Mouse (Mus musculus) stomach, embryonic 14.5 days (tissue): ENCODE measurements around the gene Tnfsf11. TPM values are rescaled to one million over a fixed set of nuclear protein-coding genes. Genes with fewer than 3 reads are reported as not detected.

Source experiments
- ATAC-seq: fragments of 200-750 bp; cut with Nextera tagmentation; 2 replicates; pipeline ENCODE4 v1.8.0; 2017; ENCODE audit warnings: low read depth, moderate TSS enrichment; ENCODE audit not compliant: insufficient number of reproducible peaks, insufficient read depth, low FRiP score
- H3K27ac ChIP-seq: fragments of 300-500 bp; sonication (generic); 2 replicates; pipeline ENCODE4 v1.5.1; 2014; ENCODE audit warnings: mild to moderate bottlenecking, low read length, moderate library complexity, mixed read lengths
- H3K27me3 ChIP-seq: fragments of 300-500 bp; sonication (generic); 2 replicates; pipeline ENCODE4 v1.6.1; 2014; ENCODE audit warnings: low read length, control low read depth, mixed read lengths; ENCODE audit not compliant: control insufficient read depth, insufficient read depth
- H3K36me3 ChIP-seq: fragments of 300-500 bp; sonication (generic); 2 replicates; pipeline ENCODE4 v1.6.1; 2014; ENCODE audit warnings: mild to moderate bottlenecking, control low read depth, low read length, moderate library complexity, mixed read lengths; ENCODE audit not compliant: control insufficient read depth, insufficient read depth
- H3K4me1 ChIP-seq: fragments of 300-500 bp; sonication (generic); 2 replicates; pipeline ENCODE4 v1.6.1; 2014; ENCODE audit warnings: low read length, control low read depth, mixed read lengths; ENCODE audit not compliant: control insufficient read depth, insufficient read depth
- H3K4me2 ChIP-seq: fragments of 300-500 bp; sonication (generic); replicated peaks from 2 replicates; pipeline ENCODE4 v1.6.1; 2014; ENCODE audit warnings: low read depth, low read length, control low read depth
- H3K4me3 ChIP-seq: fragments of 300-500 bp; sonication (generic); 2 replicates; pipeline ENCODE4 v1.5.1; 2014; ENCODE audit warnings: low read depth, low read length, control low read depth
- H3K9ac ChIP-seq: fragments of 300-500 bp; sonication (generic); replicated peaks from 2 replicates; pipeline ENCODE4 v1.6.1; 2014; ENCODE audit warnings: low read depth, mild to moderate bottlenecking, control low read depth, low read length, moderate library complexity, mixed read lengths
- H3K9me3 ChIP-seq: fragments of 300-500 bp; sonication (generic); 2 replicates; pipeline ENCODE4 v1.6.1; 2016; ENCODE audit warnings: low read depth, low read length, control low read depth; ENCODE audit not compliant: control insufficient read depth
- WGBS: fragments of 180-500 bp; shearing (Covaris S2); extraction: QIAGEN DNeasy Blood & Tissue Kit; methylation state at CpG from one replicate; pipeline ENCODE4 v1.1.7; 2014; 5-methylcytosine and 5-hydroxymethylcytosine counted together
- polyA plus RNA-seq: library from polyadenylated mRNA; unstranded; fragments of >200 nt; fragmentation: Nextera tagmentation; extraction: Ambion mirVana; gene quantifications from 2 replicates; pipeline ENCODE4 v1.2.1, GENCODE M21; 2014

The Tnfsf11 gene
- polyA plus RNA-seq, 1 experiment from 2014 or later = 0.25 TPM

GRCm38 (mm10) chr14:78282490-78282889 lies 25.4 kb downstream of the Tnfsf11 start:
- Histone ChIP-seq H3K27ac (no peak overlapping the region), H3K9me3 (no peaks in the 10 kb centered on the region), H3K4me2 (no peak overlapping the region), H3K4me1 (no peaks in the 10 kb centered on the region), H3K4me3 (no peak overlapping the region), H3K36me3 (no peaks in the 10 kb centered on the region), H3K27me3 (no peaks in the 10 kb centered on the region), H3K9ac (no peak overlapping the region)
- ATAC-seq = no peak
- WGBS = 75% methylated on average over 11 of the region's 11 CpGs

GRCm38 (mm10) chr14:78276395-78276930 lies 31.4 kb downstream of the Tnfsf11 start:
- no peak overlapping the region for H3K27ac ChIP-seq
- H3K27me3 ChIP-seq = no peaks in the 10 kb centered on the region
- no peak overlapping the region for H3K4me2 ChIP-seq
- H3K4me1 ChIP-seq = no peaks in the 10 kb centered on the region
- H3K9ac ChIP-seq = no peak overlapping the region
- H3K36me3 ChIP-seq = no peaks in the 10 kb centered on the region
- H3K9me3 ChIP-seq = no peaks in the 10 kb centered on the region
- no peak overlapping the region for H3K4me3 ChIP-seq
- ATAC-seq = no peak
- WGBS = 61% methylated on average over 18 of the region's 18 CpGs

GRCm38 (mm10) chr14:78274851-78275250 lies 33.0 kb downstream of the Tnfsf11 start:
- no peaks in the 10 kb centered on the region for H3K27me3 ChIP-seq
- WGBS = 89% methylated on average over 5 of the region's 5 CpGs
- no peak overlapping the region for H3K27ac ChIP-seq
- H3K4me3 ChIP-seq = no peak overlapping the region
- H3K36me3 ChIP-seq = no peaks in the 10 kb centered on the region
- no peak overlapping the region for H3K4me2 ChIP-seq
- no peaks in the 10 kb centered on the region for H3K4me1 ChIP-seq
- no peak for ATAC-seq
- no peaks in the 10 kb centered on the region for H3K9me3 ChIP-seq
- no peak overlapping the region for H3K9ac ChIP-seq

GRCm38 (mm10) chr14:78274146-78274545 lies 33.7 kb downstream of the Tnfsf11 start:
- Histone ChIP-seq H3K4me1 (no peaks in the 10 kb centered on the region), H3K36me3 (no peaks in the 10 kb centered on the region), H3K4me3 (no peak overlapping the region), H3K4me2 (no peak overlapping the region), H3K9ac (no peak overlapping the region), H3K9me3 (no peaks in the 10 kb centered on the region), H3K27me3 (no peaks in the 10 kb centered on the region), H3K27ac (no peak overlapping the region)
- no peak for ATAC-seq
- 88% methylated on average over 9 of the region's 9 CpGs for WGBS

GRCm38 (mm10) chr14:78273571-78273970 lies 34.3 kb downstream of the Tnfsf11 start:
- no peak for ATAC-seq
- H3K4me2 ChIP-seq = no peak overlapping the region
- no peak overlapping the region for H3K27ac ChIP-seq
- no peaks in the 10 kb centered on the region for H3K27me3 ChIP-seq
- 79% methylated on average over 7 of the region's 7 CpGs for WGBS
- no peaks in the 10 kb centered on the region for H3K9me3 ChIP-seq
- no peak overlapping the region for H3K9ac ChIP-seq
- no peaks in the 10 kb centered on the region for H3K4me1 ChIP-seq
- H3K36me3 ChIP-seq = no peaks in the 10 kb centered on the region
- H3K4me3 ChIP-seq = no peak overlapping the region

GRCm38 (mm10) chr14:78264876-78265275 lies 43.0 kb downstream of the Tnfsf11 start:
- Histone ChIP-seq H3K4me2 (no peak overlapping the region), H3K27me3 (no peaks in the 10 kb centered on the region), H3K9me3 (no peaks in the 10 kb centered on the region), H3K27ac (no peak overlapping the region), H3K4me3 (no peak overlapping the region), H3K9ac (no peak overlapping the region), H3K36me3 (no peaks in the 10 kb centered on the region), H3K4me1 (no peaks in the 10 kb centered on the region)
- 86% methylated on average over 6 of the region's 6 CpGs for WGBS
- no peak for ATAC-seq

- ATAC-seq = no peak
- no peaks in the 10 kb centered on the region for H3K9me3 ChIP-seq
- H3K9ac ChIP-seq = no peak overlapping the region
- no peak overlapping the region for H3K27ac ChIP-seq
- no peaks in the 10 kb centered on the region for H3K4me1 ChIP-seq
- H3K36me3 ChIP-seq = no peaks in the 10 kb centered on the region
- H3K4me2 ChIP-seq = no peak overlapping the region
- no peak overlapping the region for H3K4me3 ChIP-seq
- H3K27me3 ChIP-seq = no peaks in the 10 kb centered on the region
- WGBS = 83% methylated on average over 7 of the region's 7 CpGs
These were observed 45.2 kb downstream of the Tnfsf11 start for GRCm38 (mm10) chr14:78262596-78262995.

- ATAC-seq = no peak
- Histone ChIP-seq H3K4me2 (no peak overlapping the region), H3K27me3 (no peaks in the 10 kb centered on the region), H3K4me3 (no peak overlapping the region), H3K27ac (no peak overlapping the region), H3K9me3 (no peaks in the 10 kb centered on the region), H3K36me3 (no peaks in the 10 kb centered on the region), H3K4me1 (no peaks in the 10 kb centered on the region), H3K9ac (no peak overlapping the region)
- 74% methylated on average over 7 of the region's 7 CpGs for WGBS
These were observed 46.6 kb downstream of the Tnfsf11 start for GRCm38 (mm10) chr14:78261246-78261645.

- 82% methylated on average over 7 of the region's 7 CpGs for WGBS
- no peak for ATAC-seq
These were observed 53.8 kb downstream of the Tnfsf11 start for GRCm38 (mm10) chr14:78254017-78254416.

More at GRCm38 (mm10) chr14:78254017-78254416, 53.8 kb downstream of the Tnfsf11 start:
- no peak overlapping the region for H3K4me2 ChIP-seq
- H3K27ac ChIP-seq = no peak overlapping the region
- no peaks in the 10 kb centered on the region for H3K4me1 ChIP-seq
- no peaks in the 10 kb centered on the region for H3K27me3 ChIP-seq
- no peak overlapping the region for H3K4me3 ChIP-seq
- no peaks in the 10 kb centered on the region for H3K36me3 ChIP-seq
- H3K9ac ChIP-seq = no peak overlapping the region
- H3K9me3 ChIP-seq = no peaks in the 10 kb centered on the region
